Mouse (Mus musculus) limb, embryonic 10.5 days (tissue): ENCODE data around the gene Gemin5. TPM values are rescaled to one million over a fixed set of nuclear protein-coding genes. Genes with fewer than 3 reads are reported as not detected.

Experiments used
- DNase-seq: peaks from one replicate; pipeline ENCODE4 v3.0.0-alpha.2; 2017; ENCODE audit warnings: low spot score
- H3K27ac ChIP-seq: fragments of 300-500 bp; sonication (generic); 2 replicates; pipeline ENCODE4 v1.5.1; 2016; ENCODE audit warnings: mild to moderate bottlenecking
- H3K27me3 ChIP-seq: fragments of 300-500 bp; sonication (generic); 2 replicates; pipeline ENCODE4 v1.6.1; 2016; ENCODE audit warnings: low read depth, mild to moderate bottlenecking; ENCODE audit not compliant: poor library complexity, severe bottlenecking
- H3K36me3 ChIP-seq: fragments of 300-500 bp; sonication (generic); 2 replicates; pipeline ENCODE4 v1.6.1; 2016; ENCODE audit warnings: mild to moderate bottlenecking, moderate library complexity
- H3K4me1 ChIP-seq: fragments of 300-500 bp; sonication (generic); 2 replicates; pipeline ENCODE4 v1.6.1; 2016
- H3K4me3 ChIP-seq: fragments of 300-500 bp; sonication (generic); 2 replicates; pipeline ENCODE4 v1.5.1; 2016; ENCODE audit warnings: mild to moderate bottlenecking, moderate library complexity
- H3K9me3 ChIP-seq: fragments of 300-500 bp; sonication (generic); replicated peaks from 2 replicates; pipeline ENCODE4 v1.6.1; 2016; ENCODE audit warnings: mild to moderate bottlenecking
- WGBS: fragments of 180-500 bp; shearing (Covaris S2); methylation state at CpG from one replicate; pipeline ENCODE4 v1.1.7; 2016; 5-methylcytosine and 5-hydroxymethylcytosine counted together
- polyA plus RNA-seq: library from polyadenylated mRNA; unstranded; fragments of >200 nt; fragmentation: Nextera tagmentation; extraction: Ambion mirVana; gene quantifications from 2 replicates; pipeline ENCODE4 v1.2.1, GENCODE M21; 2016

Gene Gemin5
- polyA plus RNA-seq, 1 experiment from 2014 or later, result 35.8 TPM

- DNase-seq, result no peak
- no peaks in the 10 kb centered on the region for H3K9me3 ChIP-seq
- H3K4me1 ChIP-seq, result no peaks in the 10 kb centered on the region
- H3K4me3 ChIP-seq, result no peak overlapping the region
- no peaks in the 10 kb centered on the region for H3K27me3 ChIP-seq
- H3K27ac ChIP-seq, result no peak overlapping the region
- 88% methylated on average over 2 of the region's 2 CpGs for WGBS
- H3K36me3 ChIP-seq, result peaks cover 98% of the 10 kb centered on the region
These were observed 44.6 kb downstream of the Gemin5 start for GRCm38 (mm10) chr11:58123711-58124110.

GRCm38 (mm10) chr11:58121351-58121750 is 47.0 kb downstream of the Gemin5 start:
- 92% methylated on average over 9 of the region's 9 CpGs for WGBS
- peaks cover 98% of the 10 kb centered on the region for H3K36me3 ChIP-seq
- no peaks in the 10 kb centered on the region for H3K4me1 ChIP-seq
- no peak overlapping the region for H3K4me3 ChIP-seq
- no peak overlapping the region for H3K27ac ChIP-seq
- no peaks in the 10 kb centered on the region for H3K27me3 ChIP-seq
- DNase-seq, result no peak
- H3K9me3 ChIP-seq, result no peaks in the 10 kb centered on the region

- Histone ChIP-seq H3K9me3 (no peaks in the 10 kb centered on the region), H3K4me3 (no peak overlapping the region), H3K4me1 (no peaks in the 10 kb centered on the region), H3K27ac (no peak overlapping the region), H3K27me3 (no peaks in the 10 kb centered on the region), H3K36me3 (peaks cover 98% of the 10 kb centered on the region)
- WGBS, result 88% methylated on average over 3 of the region's 3 CpGs
- no peak for DNase-seq
These were observed 47.7 kb downstream of the Gemin5 start for GRCm38 (mm10) chr11:58120655-58121054.

GRCm38 (mm10) chr11:58117044-58117652 is 51.2 kb downstream of the Gemin5 start:
- H3K27ac ChIP-seq, result no peak overlapping the region
- WGBS, result 94% methylated on average over 10 of the region's 10 CpGs
- H3K36me3 ChIP-seq, result peaks cover 100% of the 10 kb centered on the region
- no peak overlapping the region for H3K4me3 ChIP-seq
- DNase-seq, result no peak
- no peaks in the 10 kb centered on the region for H3K9me3 ChIP-seq
- no peaks in the 10 kb centered on the region for H3K27me3 ChIP-seq
- no peaks in the 10 kb centered on the region for H3K4me1 ChIP-seq

- H3K4me3 ChIP-seq, result no peak overlapping the region
- no peaks in the 10 kb centered on the region for H3K27me3 ChIP-seq
- H3K27ac ChIP-seq, result no peak overlapping the region
- no peaks in the 10 kb centered on the region for H3K9me3 ChIP-seq
- peaks cover 100% of the 10 kb centered on the region for H3K36me3 ChIP-seq
- 84% methylated on average over 1 of the region's 1 CpGs for WGBS
- DNase-seq, result no peak
- no peaks in the 10 kb centered on the region for H3K4me1 ChIP-seq
These were observed 51.8 kb downstream of the Gemin5 start for GRCm38 (mm10) chr11:58116560-58116959.

GRCm38 (mm10) chr11:58107664-58108337 is 60.5 kb downstream of the Gemin5 start:
- Histone ChIP-seq H3K4me1 (peaks cover 12% of the 10 kb centered on the region), H3K27me3 (no peaks in the 10 kb centered on the region), H3K9me3 (no peaks in the 10 kb centered on the region), H3K27ac (no peak overlapping the region), H3K4me3 (no peak overlapping the region), H3K36me3 (peaks cover 48% of the 10 kb centered on the region)
- no peak for DNase-seq
- 91% methylated on average over 4 of the region's 4 CpGs for WGBS

- no peak overlapping the region for H3K4me3 ChIP-seq
- 67% methylated on average over 3 of the region's 3 CpGs for WGBS
- no peak for DNase-seq
- H3K9me3 ChIP-seq, result no peaks in the 10 kb centered on the region
- peaks cover 19% of the 10 kb centered on the region for H3K4me1 ChIP-seq
- no peak overlapping the region for H3K27ac ChIP-seq
- H3K36me3 ChIP-seq, result peaks cover 40% of the 10 kb centered on the region
- H3K27me3 ChIP-seq, result no peaks in the 10 kb centered on the region
These were observed 61.3 kb downstream of the Gemin5 start for GRCm38 (mm10) chr11:58107009-58107408.

- peaks cover under 1% of the 10 kb centered on the region for H3K27me3 ChIP-seq
- DNase-seq, result no peak
- under 1% methylated on average over 24 of the region's 24 CpGs for WGBS
These were observed 64.0 kb downstream of the Gemin5 start for GRCm38 (mm10) chr11:58104351-58104791.

GRCm38 (mm10) chr11:58103697-58104306 is 64.5 kb downstream of the Gemin5 start, which contains the start of gene Cnot8:
TSS of gene Cnot8 (plus strand) at chr11:58104153.
- DNase-seq, result peak; percentile 99
- under 1% methylated on average over 55 of the region's 55 CpGs for WGBS
- H3K4me1 ChIP-seq, result peaks cover 19% of the 10 kb centered on the region
- peak within 1 kb of the TSS; percentile 96 for H3K27ac ChIP-seq
- H3K36me3 ChIP-seq, result peaks cover 9% of the 10 kb centered on the region
- H3K4me3 ChIP-seq, result peak within 1 kb of the TSS; percentile 97
- peaks cover 6% of the 10 kb centered on the region for H3K27me3 ChIP-seq
- no peaks in the 10 kb centered on the region for H3K9me3 ChIP-seq

More at GRCm38 (mm10) chr11:58104351-58104791, 64.0 kb downstream of the Gemin5 start:
- Histone ChIP-seq H3K4me3 (peak overlapping the region; percentile 97), H3K9me3 (no peaks in the 10 kb centered on the region), H3K4me1 (peaks cover 19% of the 10 kb centered on the region), H3K36me3 (peaks cover 13% of the 10 kb centered on the region), H3K27ac (peak overlapping the region; percentile 96)

GRCm38 (mm10) chr11:58103344-58103653 is 65.0 kb downstream of the Gemin5 start:
- peak overlapping the region; percentile 96 for H3K27ac ChIP-seq
- no peak for DNase-seq
- no peaks in the 10 kb centered on the region for H3K9me3 ChIP-seq
- H3K36me3 ChIP-seq, result peaks cover 6% of the 10 kb centered on the region
- H3K4me3 ChIP-seq, result peak overlapping the region; percentile 97
- WGBS, result 58% methylated on average over 13 of the region's 13 CpGs
- peaks cover 19% of the 10 kb centered on the region for H3K4me1 ChIP-seq
- peaks cover 11% of the 10 kb centered on the region for H3K27me3 ChIP-seq

- Histone ChIP-seq H3K4me1 (peaks cover 22% of the 10 kb centered on the region), H3K36me3 (peaks cover 2% of the 10 kb centered on the region; the same call in 1 of the 2 replicates), H3K4me3 (peak overlapping the region; percentile 97), H3K9me3 (no peaks in the 10 kb centered on the region), H3K27ac (peak overlapping the region; percentile 96), H3K27me3 (peaks cover 16% of the 10 kb centered on the region)
- no peak for DNase-seq
- 91% methylated on average over 9 of the region's 9 CpGs for WGBS
These were observed 65.6 kb downstream of the Gemin5 start for GRCm38 (mm10) chr11:58102581-58103343.

- 89% methylated on average over 3 of the region's 3 CpGs for WGBS
- H3K4me1 ChIP-seq, result peaks cover 24% of the 10 kb centered on the region
- H3K4me3 ChIP-seq, result no peak overlapping the region
- peaks cover 2% of the 10 kb centered on the region; the same call in 1 of the 2 replicates for H3K36me3 ChIP-seq
- no peak for DNase-seq
- H3K27me3 ChIP-seq, result peaks cover 22% of the 10 kb centered on the region
- H3K9me3 ChIP-seq, result no peaks in the 10 kb centered on the region
- peak overlapping the region; percentile 96 for H3K27ac ChIP-seq
These were observed 66.2 kb downstream of the Gemin5 start for GRCm38 (mm10) chr11:58102146-58102545.
